ENCODE assay signal across 8 mouse cellular contexts in genomic region chr14:111676166-111676581, GRCm38 (mm10). TPM values are rescaled to one million over a fixed set of nuclear protein-coding genes. Genes with fewer than 3 reads are reported as not detected.
DNase-seq lines count a peak whose midpoint lies in the region; ATAC-seq lines count a peak whose summit lies in the region.

No protein-coding gene starts in this region.

- ATAC-seq in kidney, embryonic 14.5 days (ENCODE audit: low FRiP score, low TSS enrichment) = peak; percentile 59
- peak; percentile 55 for ATAC-seq in forebrain, embryonic 15.5 days (replicated peaks)
- peak; percentile 71 for ATAC-seq in midbrain, embryonic 16.5 days

- peak overlapping the region; percentile 54; the same call in 1 of the 2 replicates for H3K9ac ChIP-seq in kidney, embryonic 14.5 days (ENCODE audit: low read depth, low read length)
- peak overlapping the region; percentile 78 for H3K9ac ChIP-seq in forebrain, embryonic 15.5 days (replicated peaks)
- H3K9ac ChIP-seq in midbrain, embryonic 16.5 days (ENCODE audit: low read depth, low read length) = peak overlapping the region; percentile 98

- peak overlapping the region; percentile 56 for H3K4me3 ChIP-seq in kidney, embryonic 14.5 days (ENCODE audit: low read length)
- peak overlapping the region; percentile 78 for H3K4me3 ChIP-seq in forebrain, embryonic 15.5 days
- H3K4me3 ChIP-seq in midbrain, embryonic 16.5 days (ENCODE audit: low read depth, low read length) = peak overlapping the region; percentile 94

- H3K4me2 ChIP-seq in kidney, embryonic 14.5 days (replicated peaks; ENCODE audit: low read depth, low read length) = peak overlapping the region; percentile 99
- H3K4me2 ChIP-seq in forebrain, embryonic 15.5 days (replicated peaks) = peak overlapping the region; percentile 70
- peak overlapping the region; percentile 60 for H3K4me2 ChIP-seq in midbrain, embryonic 16.5 days (ENCODE audit: low read length)

- WGBS in kidney, embryonic 14.5 days = 0% methylated on average over 18 of the region's 19 CpGs
- WGBS in forebrain, embryonic 15.5 days = under 1% methylated on average over 19 of the region's 19 CpGs
- under 1% methylated on average over 19 of the region's 19 CpGs for WGBS in midbrain, embryonic 16.5 days

- no peak for DNase-seq in kidney, adult 8-10 months
- peak; percentile 54 for DNase-seq in cerebellum, adult 11-12 months
- peak; percentile 31 for DNase-seq in layer of hippocampus, adult 9-11 months
- DNase-seq in thymus, postnatal 0 days (ENCODE audit: low spot score) = no peak
- DNase-seq in thymus, postnatal 36 days = no peak

- no peaks in the 10 kb centered on the region for H3K9me3 ChIP-seq in kidney, embryonic 14.5 days (ENCODE audit: control insufficient read depth, low read length)
- no peaks in the 10 kb centered on the region for H3K9me3 ChIP-seq in forebrain, embryonic 15.5 days
- H3K9me3 ChIP-seq in midbrain, embryonic 16.5 days (replicated peaks; ENCODE audit: control insufficient read depth, low read length, poor library complexity, severe bottlenecking) = no peaks in the 10 kb centered on the region

- peaks cover 42% of the 10 kb centered on the region for H3K27me3 ChIP-seq in kidney, embryonic 14.5 days (ENCODE audit: control insufficient read depth, insufficient read depth, low read length)
- no peaks in the 10 kb centered on the region for H3K27me3 ChIP-seq in forebrain, embryonic 15.5 days
- H3K27me3 ChIP-seq in midbrain, embryonic 16.5 days (ENCODE audit: control insufficient read depth, insufficient read depth, low read depth, low read length) = no peaks in the 10 kb centered on the region

- no peaks in the 10 kb centered on the region for H3K36me3 ChIP-seq in kidney, embryonic 14.5 days (ENCODE audit: control insufficient read depth, insufficient read depth, low read length)
- H3K36me3 ChIP-seq in forebrain, embryonic 15.5 days = peaks cover 3% of the 10 kb centered on the region; the same call in 1 of the 2 replicates
- peaks cover 7% of the 10 kb centered on the region; the same call in 1 of the 2 replicates for H3K36me3 ChIP-seq in midbrain, embryonic 16.5 days (ENCODE audit: control insufficient read depth, insufficient read depth, low read length)

- 0 out of 2 replicates have a peak, but pooled peaks cover 3% of the 10 kb centered on the region for H3K4me1 ChIP-seq in kidney, embryonic 14.5 days (ENCODE audit: control insufficient read depth, insufficient read depth, low read length)
- peaks cover 16% of the 10 kb centered on the region for H3K4me1 ChIP-seq in forebrain, embryonic 15.5 days
- H3K4me1 ChIP-seq in midbrain, embryonic 16.5 days (ENCODE audit: control insufficient read depth, insufficient read depth, low read length) = peaks cover 10% of the 10 kb centered on the region; the same call in 1 of the 2 replicates

- no peak overlapping the region for H3K27ac ChIP-seq in kidney, embryonic 14.5 days (ENCODE audit: low read depth, low read length)
- peak overlapping the region; percentile 97 for H3K27ac ChIP-seq in forebrain, embryonic 15.5 days (replicated peaks)
- peak overlapping the region; percentile 98 for H3K27ac ChIP-seq in midbrain, embryonic 16.5 days (ENCODE audit: low read length)

RNA-seq across cellular contexts. Expression of gene Slitrk5, which starts 1.3 kb away (rescaled TPM):
- polyA plus RNA-seq in kidney, embryonic 14.5 days (2014; fragmentation: Nextera tagmentation; extraction: Ambion mirVana) = 0.76 and 1.2 TPM in 2 replicates
- polyA plus RNA-seq in forebrain, embryonic 15.5 days (2015; fragmentation: Nextera tagmentation; extraction: Ambion mirVana) = 22.9 and 24.2 TPM in 2 replicates
- polyA plus RNA-seq in midbrain, embryonic 16.5 days (2015; fragmentation: Nextera tagmentation; extraction: Ambion mirVana) = 34.3 and 35.0 TPM in 2 replicates
- polyA plus RNA-seq in thymus, postnatal 0 days (2015; fragmentation: Nextera tagmentation; extraction: Ambion mirVana) = not detected in 2 replicates

Comparison
In these comparisons a context has a peak if more than half of its experiments do, and no peak if none do; other contexts are left out.
1. DNase-seq: peak in cerebellum, adult 11-12 months (single experiment) and layer of hippocampus, adult 9-11 months (single experiment); none in kidney, adult 8-10 months (0 of 2), thymus, postnatal 0 days (single experiment) and thymus, postnatal 36 days (0 of 2).
2. RNA of gene Slitrk5, which starts 1.3 kb away (polyA plus RNA-seq): 34.3 to 35.0 TPM in midbrain, embryonic 16.5 days and 22.9 to 24.2 TPM in forebrain, embryonic 15.5 days; 0.76 to 1.2 TPM in kidney, embryonic 14.5 days and not detected in thymus, postnatal 0 days; every median in the first group is over 10 times any median in the second.
3. Peak in every context shown above with its lines, with median percentiles within 50 percentile points of each other: ATAC-seq, H3K4me2 ChIP-seq, H3K4me3 ChIP-seq and H3K9ac ChIP-seq.